Mouse (Mus musculus) testis, adult 2 months (tissue): ENCODE results near the gene Rtn1.

Experiments
- CTCF ChIP-seq: fragments of 200-500 bp; IDR thresholded peaks from 2 replicates; pipeline ENCODE4 v1.5.1; 2012; ENCODE audit warnings: low read depth, mild to moderate bottlenecking, inconsistent platforms, low read length, moderate library complexity; ENCODE audit not compliant: control insufficient read depth, insufficient read depth, insufficient replicate concordance
- POLR2A ChIP-seq: fragments of 200-500 bp; IDR thresholded peaks from 2 replicates; pipeline ENCODE4 v1.6.1; 2012; ENCODE audit warnings: low read depth, mild to moderate bottlenecking, inconsistent platforms, low read length, moderate library complexity; ENCODE audit not compliant: control insufficient read depth

DNA sequence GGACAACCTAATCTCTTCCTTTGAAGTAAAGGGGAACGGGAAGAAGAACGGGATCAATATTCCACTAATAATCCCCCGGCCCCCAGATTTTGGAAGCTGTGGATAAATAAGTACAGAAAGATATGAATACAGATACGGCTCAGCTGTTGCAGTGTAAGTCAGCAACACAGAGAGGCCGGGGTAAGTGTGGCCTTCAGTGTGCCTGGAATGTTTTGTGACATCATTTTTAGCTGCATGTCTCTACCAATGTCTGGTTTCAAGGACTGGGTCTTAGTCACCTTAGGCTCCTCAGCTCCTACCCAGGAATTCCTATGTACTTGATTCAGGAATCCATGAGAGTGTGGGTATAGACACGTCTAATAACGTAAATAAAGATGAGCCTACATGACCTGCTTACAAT is 124.3 kb downstream of the Rtn1 start:
- no peak for TF ChIP-seq CTCF
- no peak for TF ChIP-seq POLR2A
